Mouse (Mus musculus) CH12.LX (cell line): ENCODE results near the gene Zbtb17. TPM values are rescaled to one million over a fixed set of nuclear protein-coding genes. Genes with fewer than 3 reads are reported as not detected.

Experiments
- DNase-seq: peaks from one replicate; pipeline ENCODE4 v3.0.0-alpha.2; 2013; ENCODE audit errors: extremely low read depth
- H3K27ac ChIP-seq: 2 replicates; pipeline ENCODE4 v1.5.1; 2012; ENCODE audit warnings: low read depth, mild to moderate bottlenecking, control low read depth, moderate library complexity; ENCODE audit not compliant: insufficient read depth
- H3K27me3 ChIP-seq: replicated peaks from 2 replicates; pipeline ENCODE3; 2012; ENCODE audit warnings: inconsistent platforms
- H3K36me3 ChIP-seq, 2 experiments: replicated peaks in 1 of 2; 2 replicates each; pipeline versions ENCODE3 to v1.6.1; 2012; ENCODE audit warnings: inconsistent platforms in 1 of 2, low read length in 1 of 2, mild to moderate bottlenecking in 1 of 2, mixed read lengths in 1 of 2, moderate library complexity in 1 of 2; ENCODE audit not compliant: control insufficient read depth in 1 of 2, insufficient read depth in 1 of 2
- H3K4me1 ChIP-seq, 2 experiments: 2 replicates each; pipeline ENCODE4 v1.6.1; 2012; ENCODE audit warnings: inconsistent platforms in 1 of 2, moderate library complexity in 1 of 2; ENCODE audit not compliant: insufficient read depth in 2 of 2, control insufficient read depth in 1 of 2
- H3K4me2 ChIP-seq: 2 replicates; pipeline ENCODE4 v1.6.1; 2012; ENCODE audit warnings: low read depth, mild to moderate bottlenecking, control low read depth; ENCODE audit not compliant: poor library complexity, insufficient read depth, severe bottlenecking
- H3K4me3 ChIP-seq, 3 experiments: fragments of 150-350 bp in 1 of 3; sonication (generic) in 1 of 3; replicated peaks in 1 of 3; 2 replicates each; pipeline versions ENCODE3 to v1.5.1; 2011 to 2012; ENCODE audit warnings: low read depth in 2 of 3, low read length in 2 of 3, mild to moderate bottlenecking in 2 of 3, moderate library complexity in 2 of 3, control low read depth in 1 of 3, improper control_type of control experiment in 1 of 3, inconsistent platforms in 1 of 3, mixed read lengths in 1 of 3; ENCODE audit not compliant: poor library complexity in 1 of 3
- H3K79me2 ChIP-seq: replicated peaks from 2 replicates; pipeline ENCODE4 v1.6.1; 2012; ENCODE audit warnings: mild to moderate bottlenecking, moderate library complexity; ENCODE audit not compliant: control insufficient read depth, poor library complexity, insufficient read depth, severe bottlenecking; ENCODE audit errors: extremely low read depth
- H3K9ac ChIP-seq: 2 replicates; pipeline ENCODE4 v1.6.1; 2012; ENCODE audit warnings: low read depth, mild to moderate bottlenecking, control low read depth, moderate library complexity; ENCODE audit not compliant: insufficient read depth
- H3K9me3 ChIP-seq: replicated peaks from 2 replicates; pipeline ENCODE3; 2012; ENCODE audit warnings: low read length, inconsistent platforms, mixed read lengths
- IRF4 ChIP-seq: IDR thresholded peaks from 2 replicates; pipeline ENCODE4 v1.6.1; 2014; ENCODE audit warnings: low read depth, mild to moderate bottlenecking, inconsistent platforms, low read length, improper control_type of control experiment
- KAT2A ChIP-seq: IDR thresholded peaks from 2 replicates; pipeline ENCODE4 v1.6.1; 2012; ENCODE audit warnings: low read length, improper control_type of control experiment, inconsistent platforms; ENCODE audit not compliant: insufficient replicate concordance
- MYC ChIP-seq: IDR thresholded peaks from 2 replicates; pipeline ENCODE4 v1.6.1; 2011; ENCODE audit warnings: low read depth, mild to moderate bottlenecking, improper control_type of control experiment, low read length
- PAX5 ChIP-seq: IDR thresholded peaks from 2 replicates; pipeline ENCODE4 v1.6.1; 2012; ENCODE audit warnings: low read length, inconsistent platforms, mixed read lengths
- POLR2A ChIP-seq: IDR thresholded peaks from 2 replicates; pipeline ENCODE4 v1.6.1; 2011; ENCODE audit warnings: low read depth, mild to moderate bottlenecking, improper control_type of control experiment, low read length
- POLR2AphosphoS2 ChIP-seq: IDR thresholded peaks from 2 replicates; pipeline ENCODE4 v1.6.1; 2011; ENCODE audit warnings: low read depth, low read length, improper control_type of control experiment
- RAD21 ChIP-seq: IDR thresholded peaks from 2 replicates; pipeline ENCODE4 v1.6.1; 2011; ENCODE audit warnings: low read depth, mild to moderate bottlenecking, low read length, improper control_type of control experiment, moderate library complexity
- TBP ChIP-seq: conservative IDR thresholded peaks from 2 replicates; pipeline ENCODE4 v1.6.1; 2011; ENCODE audit warnings: low read depth, low read length, improper control_type of control experiment
- USF1 ChIP-seq: IDR thresholded peaks from 2 replicates; pipeline ENCODE4 v1.6.1; 2014; ENCODE audit warnings: low read depth, mild to moderate bottlenecking, inconsistent platforms, low read length, improper control_type of control experiment
- dilution Hi-C: fragments of 300-500 bp; cut with MboI; formaldehyde crosslinking; loops from 2 replicates; pipeline ENCODE4 v1.14.3; 2020; ENCODE audit warnings: low sequenced_read_pairs; ENCODE audit not compliant: extremely low pct_unique_long_range_greater_than_20kb, extremely low pct_ligation_motif_present
- in situ Hi-C: fragments of 300-500 bp; cut with MboI; formaldehyde crosslinking; loops from 3 replicates; pipeline ENCODE4 v1.14.3; 2019; ENCODE audit warnings: low sequenced_read_pairs, low pct_ligation_motif_present, low pct_unique_long_range_greater_than_20kb, mixed read lengths
- polyA plus RNA-seq: library from polyadenylated mRNA; unstranded; fragments of >175 nt; gene quantifications from 2 replicates; pipeline ENCODE4 v1.2.1, GENCODE M21; 2012; ENCODE audit warnings: low read depth; ENCODE audit not compliant: insufficient read length
- total RNA-seq, 2 experiments: library from RNA; depleted of rRNA; stranded (reverse); fragments of 300-350 nt in 1 of 2; fragments of >200 nt in 1 of 2; gene quantifications; 2 replicates each; pipeline ENCODE4 v1.2.3; 2012 to 2014

Gene Zbtb17
- total and polyA plus RNA-seq, 3 experiments, result 21.4 to 51.2 (median 47.6) TPM

DNA sequence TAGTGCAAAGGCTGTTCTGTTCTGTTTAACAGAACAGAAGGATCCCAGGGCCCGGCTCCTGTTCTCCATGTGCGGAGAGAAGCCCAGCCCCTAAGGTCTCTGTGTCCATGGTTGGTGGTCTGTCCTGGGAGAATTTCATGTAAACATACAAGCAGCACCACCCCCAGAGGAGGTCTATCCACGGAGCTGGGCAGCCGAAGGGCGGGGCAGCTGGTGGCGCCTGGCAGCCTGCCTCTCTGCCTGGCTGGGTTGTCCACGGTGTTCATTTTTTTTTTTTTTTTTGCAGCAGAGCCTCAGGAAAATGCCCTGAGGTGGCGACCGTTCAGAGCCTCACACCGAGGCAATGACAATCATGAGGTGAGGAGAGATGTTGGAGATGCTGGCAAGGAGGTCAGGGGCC is 24.1 kb downstream of the Zbtb17 start:
- no peaks in the 10 kb centered on the region for H3K79me2 ChIP-seq
- H3K27me3 ChIP-seq, result no peaks in the 10 kb centered on the region
- H3K4me2 ChIP-seq, result no peak overlapping the region
- dilution Hi-C loops (no loop called here), in situ Hi-C loops (no loop called here)
- H3K9ac ChIP-seq, result no peak overlapping the region
- H3K4me1 ChIP-seq, result no peaks in the 10 kb centered on the region
- H3K36me3 ChIP-seq, result peaks cover 91 to 97% of the 10 kb centered on the region in 2 experiments
- H3K9me3 ChIP-seq, result peaks cover 23% of the 10 kb centered on the region
- no peak for DNase-seq
- H3K4me3 ChIP-seq, result no peak overlapping the region
- 0 out of 2 replicates have a peak, but pooled peaks have one; percentile 12 for TF ChIP-seq POLR2A
- TF ChIP-seq USF1, result no peak
- H3K27ac ChIP-seq, result no peak overlapping the region

DNA sequence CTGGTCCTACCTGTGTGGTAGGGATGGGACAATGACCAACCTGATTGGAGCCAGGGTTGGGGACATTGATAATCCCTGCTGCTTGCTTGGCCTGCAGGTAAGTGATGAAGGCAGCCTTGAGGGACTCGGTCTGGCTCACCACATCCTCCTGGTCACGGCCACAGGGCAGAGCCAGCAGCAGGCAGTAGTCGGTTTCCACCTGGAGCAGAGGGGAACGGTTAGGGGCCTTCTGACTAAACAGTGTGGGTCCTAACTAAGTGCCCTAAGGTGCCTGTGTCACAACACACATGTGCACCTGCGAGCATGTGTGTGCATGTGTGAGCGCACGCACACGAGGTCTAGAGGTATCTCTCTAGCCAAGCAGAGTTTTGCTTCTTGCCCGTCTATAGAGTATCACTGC is 24.9 kb downstream of the Zbtb17 start:
- Histone ChIP-seq H3K4me2 (no peak overlapping the region), H3K4me1 (no peaks in the 10 kb centered on the region), H3K9ac (no peak overlapping the region), H3K79me2 (no peaks in the 10 kb centered on the region), H3K9me3 (peaks cover 31% of the 10 kb centered on the region), H3K4me3 (no peak overlapping the region), H3K27ac (no peak overlapping the region), H3K36me3 (peaks cover 90 to 97% of the 10 kb centered on the region in 2 experiments), H3K27me3 (no peaks in the 10 kb centered on the region)
- dilution Hi-C loops (no loop called here), in situ Hi-C loops (no loop called here)
- TF ChIP-seq POLR2AphosphoS2, result peak; percentile 31; the same call in 1 of the 2 replicates
- no peak for TF ChIP-seq PAX5
- DNase-seq, result no peak

DNA sequence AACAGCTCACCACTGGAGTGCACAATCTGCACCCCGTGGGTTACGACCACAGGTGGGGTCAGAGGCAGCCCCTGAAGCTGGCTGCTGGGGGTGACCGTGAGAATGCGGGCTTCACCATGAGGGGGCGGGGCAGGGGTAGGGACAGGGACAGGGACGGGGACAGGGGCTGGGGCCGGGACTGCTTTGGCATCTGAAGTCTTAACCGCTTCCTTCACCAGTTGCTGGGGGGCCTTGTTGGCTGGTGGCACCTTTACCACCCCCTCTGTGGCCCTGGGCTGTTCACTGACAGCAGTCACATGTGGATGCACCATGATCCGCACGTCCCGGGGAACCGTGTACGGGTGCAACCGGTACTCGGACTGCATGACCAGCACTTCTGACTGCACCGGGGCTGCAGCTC is 27.0 kb downstream of the Zbtb17 start:
- no peaks in the 10 kb centered on the region for H3K79me2 ChIP-seq
- TF ChIP-seq KAT2A (no peak), RAD21 (no peak), TBP (no peak), MYC (no peak), IRF4 (no peak), PAX5 (no peak)
- no peaks in the 10 kb centered on the region for H3K27me3 ChIP-seq
- H3K36me3 ChIP-seq, result peaks cover 90 to 97% of the 10 kb centered on the region in 2 experiments
- H3K4me2 ChIP-seq, result no peak overlapping the region
- no peak overlapping the region for H3K27ac ChIP-seq
- peaks cover 53% of the 10 kb centered on the region for H3K9me3 ChIP-seq
- no peak overlapping the region for H3K4me3 ChIP-seq
- no peaks in the 10 kb centered on the region for H3K4me1 ChIP-seq
- in situ Hi-C loops, result no loop called here
- no peak for DNase-seq
- dilution Hi-C loops, result no loop called here
- no peak overlapping the region for H3K9ac ChIP-seq
